Mouse (Mus musculus): ENCODE data around the gene Dnm3.

DNA sequence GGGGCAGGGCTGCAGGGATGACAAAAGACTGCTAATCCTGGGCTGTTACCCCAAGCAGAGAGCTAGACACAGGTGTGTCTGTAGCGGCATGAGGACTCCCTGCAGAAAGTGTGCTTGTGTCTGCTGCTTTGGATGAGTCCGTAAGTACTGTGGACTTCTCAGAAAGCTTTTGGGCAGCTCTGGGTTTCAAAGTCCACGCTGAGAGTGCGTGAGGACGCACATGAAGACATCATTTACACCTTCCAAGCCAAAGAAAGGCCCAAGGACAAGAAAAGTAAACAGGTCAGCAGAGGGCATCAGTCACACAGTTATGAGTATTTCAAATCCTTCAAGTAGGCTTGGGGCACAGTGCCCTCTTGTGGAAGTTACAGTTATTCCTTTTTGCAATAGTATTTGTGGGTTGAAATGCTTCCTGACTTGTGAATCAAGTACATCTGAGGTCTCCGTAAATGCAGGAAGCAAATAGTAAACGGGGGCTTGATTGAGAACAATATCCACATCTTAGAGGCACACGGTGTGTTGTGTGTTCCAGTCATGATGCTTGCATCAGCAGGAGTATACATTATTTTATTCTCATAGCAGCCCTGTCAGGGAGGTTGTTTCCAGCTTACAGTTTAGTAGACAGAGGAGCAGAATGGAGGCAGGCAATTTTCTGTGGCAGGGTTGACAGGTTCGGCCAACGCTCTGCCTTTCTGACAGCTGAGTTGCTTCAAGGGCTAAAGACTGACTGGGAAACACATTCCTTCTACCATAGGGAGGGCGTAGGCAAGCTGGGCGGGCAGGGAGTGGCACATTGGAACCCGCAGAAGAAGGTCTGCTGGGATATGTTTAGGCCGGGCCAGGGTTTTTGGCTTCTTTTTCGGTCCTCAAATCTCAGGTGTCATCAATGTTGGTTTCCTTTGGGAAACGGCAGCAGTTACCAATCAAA lies 501.3 kb downstream of the Dnm3 start:
- peak; percentile 74 for TF ChIP-seq CTCF (IDR thresholded peaks at IDR 0.05; ENCODE audit: extremely low read depth, insufficient read depth, low read length)
- TF ChIP-seq POLR2A (IDR thresholded peaks at IDR 0.05; ENCODE audit: extremely low read depth, insufficient read depth, low read length), result no peak
